Mouse (Mus musculus): ENCODE measurements around the gene Pstk. TPM values are rescaled to one million over a fixed set of nuclear protein-coding genes. Genes with fewer than 3 reads are reported as not detected.

Gene Pstk
- polyA plus RNA-seq, 1 experiment, result 23.9 TPM

DNA sequence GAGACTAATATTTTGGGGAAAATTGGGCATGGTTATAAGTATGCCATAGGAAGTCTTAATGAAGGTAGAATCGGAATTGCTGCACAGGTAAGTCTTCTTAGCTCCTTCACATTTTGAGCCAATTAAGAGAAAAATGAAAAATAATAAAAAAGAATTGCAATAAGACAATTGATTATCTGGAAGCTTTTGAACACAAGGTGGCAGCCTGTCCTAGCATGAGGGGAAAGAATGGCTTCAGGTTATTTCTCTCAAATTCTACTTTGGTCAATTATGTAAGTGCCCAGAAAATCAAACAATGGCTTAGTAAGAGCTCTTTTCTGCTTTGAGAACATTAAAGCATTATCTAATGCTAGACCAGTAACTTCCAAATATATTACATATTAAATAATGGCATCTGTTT lies 63.3 kb downstream of the Pstk start:
- Histone ChIP-seq H3K27me3 (ENCODE audit: control insufficient read depth, insufficient read depth, low read length) (no peaks in the 10 kb centered on the region), H3K4me1 (ENCODE audit: control insufficient read depth, insufficient read depth, insufficient read length) (no peaks in the 10 kb centered on the region), H3K4me3 (ENCODE audit: extremely low read depth, insufficient read depth, insufficient read length) (no peak overlapping the region), H3K27ac (ENCODE audit: insufficient read depth, low read length) (no peak overlapping the region), H3K36me3 (ENCODE audit: control insufficient read depth, insufficient read depth, low read length) (no peaks in the 10 kb centered on the region; the same call in 1 of the 2 replicates)
- TF ChIP-seq POLR2A (IDR thresholded peaks at IDR 0.05; ENCODE audit: low read depth, low read length) (no peak), CTCF (IDR thresholded peaks at IDR 0.05; ENCODE audit: extremely low read depth, insufficient read depth, insufficient read length, insufficient replicate concordance) (no peak)
- DNase-seq (ENCODE audit: low read depth in 1 of 2, low spot score in 2 of 2), result no peak
- 84% methylated on average over 1 of the region's 1 CpGs for WGBS

DNA sequence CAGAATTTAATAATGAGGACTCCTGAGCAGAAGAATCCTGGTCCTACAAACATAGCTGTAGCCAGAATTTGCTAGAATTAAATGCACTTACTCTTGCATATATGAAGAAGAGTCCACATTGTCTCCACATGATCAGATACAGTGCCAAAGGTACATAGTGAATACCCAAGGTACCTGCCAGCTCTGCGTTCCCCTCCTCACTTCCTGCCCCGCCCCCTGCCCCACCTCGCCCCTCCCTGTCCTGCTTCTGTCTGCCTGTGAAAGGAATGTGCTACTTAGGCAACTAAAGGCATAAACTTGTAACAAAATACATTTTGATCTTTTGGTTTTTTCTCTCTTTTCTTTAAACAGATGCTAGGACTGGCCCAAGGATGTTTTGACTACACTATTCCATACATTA lies 66.1 kb downstream of the Pstk start:
- no peaks in the 10 kb centered on the region for H3K27me3 ChIP-seq (ENCODE audit: control insufficient read depth, insufficient read depth, low read length)
- H3K4me3 ChIP-seq (ENCODE audit: extremely low read depth, insufficient read depth, insufficient read length), result no peak overlapping the region
- H3K4me1 ChIP-seq (ENCODE audit: control insufficient read depth, insufficient read depth, insufficient read length), result no peaks in the 10 kb centered on the region
- no peak for DNase-seq (ENCODE audit: low read depth in 1 of 2, low spot score in 2 of 2)
- TF ChIP-seq CTCF (IDR thresholded peaks at IDR 0.05; ENCODE audit: extremely low read depth, insufficient read depth, insufficient read length, insufficient replicate concordance), result no peak
- no peak for TF ChIP-seq POLR2A (IDR thresholded peaks at IDR 0.05; ENCODE audit: low read depth, low read length)
- no peak overlapping the region for H3K27ac ChIP-seq (ENCODE audit: insufficient read depth, low read length)
- H3K36me3 ChIP-seq (ENCODE audit: control insufficient read depth, insufficient read depth, low read length), result no peaks in the 10 kb centered on the region; the same call in 1 of the 2 replicates
- 72% methylated on average over 3 of the region's 3 CpGs for WGBS

Other genes with a start within 250 kb of the Pstk start
- not detected in 2 replicates for gene 4933402N03Rik, start 224.8 kb upstream of the Pstk start, polyA plus RNA-seq (2012; rRNA removed)
- 0.32 and 0.41 TPM in 2 replicates for gene 5430419D17Rik, start 196.7 kb upstream of the Pstk start, polyA plus RNA-seq (2012; rRNA removed)
- 12.0 and 16.5 TPM in 2 replicates for gene Cuzd1, start 48.8 kb upstream of the Pstk start, polyA plus RNA-seq (2012; rRNA removed)
- gene Fam24b, start 41.6 kb upstream of the Pstk start, polyA plus RNA-seq (2012; rRNA removed), result not detected in 2 replicates
- gene Fam24a, start 37.3 kb upstream of the Pstk start, polyA plus RNA-seq (2012; rRNA removed), result not detected in 2 replicates
- 3.5 and 4.1 TPM in 2 replicates for gene 2310057M21Rik, start 8.4 kb upstream of the Pstk start, polyA plus RNA-seq (2012; rRNA removed)
- 7.2 and 9.8 TPM in 2 replicates for gene Ikzf5, start 39.4 kb downstream of the Pstk start, polyA plus RNA-seq (2012; rRNA removed)
- 2.2 and 2.3 TPM in 2 replicates for gene Acadsb, start 39.5 kb downstream of the Pstk start, polyA plus RNA-seq (2012; rRNA removed)
- not detected in 2 replicates for gene Hmx3, start 171.7 kb downstream of the Pstk start, polyA plus RNA-seq (2012; rRNA removed)
- gene Hmx2, start 177.6 kb downstream of the Pstk start, polyA plus RNA-seq (2012; rRNA removed), result 0.05 TPM in 1 of 2 replicates, not detected in the other
- 51.3 and 54.8 TPM in 2 replicates for gene Bub3, start 189.1 kb downstream of the Pstk start, polyA plus RNA-seq (2012; rRNA removed)

Data from spleen, adult 2 months (tissue).